Mouse (Mus musculus) myocyte (in vitro differentiated cells): Measurements from ENCODE around the gene Gm17416. TPM values are rescaled to one million over a fixed set of nuclear protein-coding genes. Genes with fewer than 3 reads are reported as not detected.

Experiments used
- H3K27me3 ChIP-seq: one replicate; pipeline ENCODE4 v1.6.1; 2011; ENCODE audit not compliant: control insufficient read depth, insufficient read depth, insufficient read length
- H3K36me3 ChIP-seq: one replicate; pipeline ENCODE4 v1.6.1; 2011; ENCODE audit not compliant: control insufficient read depth, insufficient read depth
- H3K4me2 ChIP-seq: one replicate; pipeline ENCODE4 v1.6.1; 2011; ENCODE audit warnings: low read depth, control low read depth
- H3K4me3 ChIP-seq: one replicate; pipeline ENCODE4 v1.5.1; 2011; ENCODE audit warnings: mild to moderate bottlenecking, control low read depth, moderate library complexity
- H3K79me2 ChIP-seq: one replicate; pipeline ENCODE4 v1.6.1; 2011; ENCODE audit not compliant: control insufficient read depth, insufficient read depth
- H3ac ChIP-seq: one replicate; pipeline ENCODE4 v1.6.1; 2011; ENCODE audit not compliant: control insufficient read depth, insufficient read length
- CEBPB ChIP-seq: IDR thresholded peaks from 2 replicates; pipeline ENCODE4 v1.6.1; 2011; ENCODE audit warnings: mild to moderate bottlenecking, moderate library complexity; ENCODE audit not compliant: poor library complexity, insufficient read depth, severe bottlenecking
- E2F4 ChIP-seq: IDR thresholded peaks from one replicate; pipeline ENCODE4 v1.6.1; 2011; ENCODE audit warnings: mild to moderate bottlenecking, control low read depth, moderate library complexity; ENCODE audit not compliant: insufficient read depth
- MAX ChIP-seq: IDR thresholded peaks from one replicate; pipeline ENCODE4 v1.6.1; 2011; ENCODE audit warnings: low read depth, mild to moderate bottlenecking, control low read depth
- MYOD1 ChIP-seq, 3 experiments: IDR thresholded peaks; one replicate each; pipeline ENCODE4 v1.6.1; 2011; ENCODE audit warnings: control low read depth in 2 of 3, low read depth in 2 of 3, mild to moderate bottlenecking in 2 of 3, moderate library complexity in 1 of 3; ENCODE audit not compliant: insufficient read length in 2 of 3, control insufficient read depth in 1 of 3
- MYOG ChIP-seq, 3 experiments: IDR thresholded peaks; one replicate each; pipeline ENCODE4 v1.6.1; 2011; ENCODE audit warnings: control low read depth in 2 of 3, low read depth in 2 of 3, mild to moderate bottlenecking in 2 of 3; ENCODE audit not compliant: insufficient read length in 2 of 3, control insufficient read depth in 1 of 3, insufficient read depth in 1 of 3
- POLR2A ChIP-seq: IDR thresholded peaks from one replicate; pipeline ENCODE4 v1.6.1; 2011; ENCODE audit warnings: low read depth, mild to moderate bottlenecking, control low read depth, moderate library complexity; ENCODE audit not compliant: insufficient read length
- POLR2AphosphoS2 ChIP-seq: IDR thresholded peaks from one replicate; pipeline ENCODE4 v1.6.1; 2011; ENCODE audit warnings: low read depth, control low read depth; ENCODE audit not compliant: insufficient read length
- REST ChIP-seq: IDR thresholded peaks from one replicate; pipeline ENCODE4 v1.6.1; 2011; ENCODE audit warnings: mild to moderate bottlenecking, control low read depth, moderate library complexity; ENCODE audit not compliant: insufficient read depth, insufficient read length
- SRF ChIP-seq: IDR thresholded peaks from one replicate; pipeline ENCODE4 v1.6.1; 2011; ENCODE audit warnings: low read depth; ENCODE audit not compliant: control insufficient read depth, insufficient read length
- TCF12 ChIP-seq: IDR thresholded peaks from one replicate; pipeline ENCODE4 v1.6.1; 2011; ENCODE audit warnings: mild to moderate bottlenecking, control low read depth; ENCODE audit not compliant: poor library complexity, insufficient read depth, severe bottlenecking
- TCF3 ChIP-seq: IDR thresholded peaks from one replicate; pipeline ENCODE4 v1.6.1; 2011; ENCODE audit warnings: low read depth, control low read depth; ENCODE audit not compliant: insufficient read length
- USF1 ChIP-seq: IDR thresholded peaks from one replicate; pipeline ENCODE4 v1.6.1; 2011; ENCODE audit warnings: low read depth, mild to moderate bottlenecking, control low read depth, moderate library complexity
- polyA plus RNA-seq: library from polyadenylated mRNA; unstranded; fragments of >200 nt; fragmentation: generic; extraction: Trizol; gene quantifications from one replicate; pipeline ENCODE4 v1.2.1, GENCODE M21; 2012; ENCODE audit warnings: missing spikeins

The Gm17416 gene
- polyA plus RNA-seq, 1 experiment: not detected

- Histone ChIP-seq H3K4me2 (no peak within 1 kb of the TSS), H3K79me2 (no peaks in the 10 kb centered on the region)
- no peak for TF ChIP-seq POLR2A
- no peak for TF ChIP-seq SRF
- no peak for TF ChIP-seq MYOD1 (IDR thresholded peaks at IDR 0.05; ENCODE audit: control insufficient read depth in 1 of 3, insufficient read length in 2 of 3, low read depth in 2 of 3)
- no peak for TF ChIP-seq REST
- TF ChIP-seq TCF12: no peak
- TF ChIP-seq MYOG (IDR thresholded peaks at IDR 0.05; ENCODE audit: control insufficient read depth in 1 of 3, insufficient read depth in 1 of 3, insufficient read length in 2 of 3, low read depth in 2 of 3): no peak
- no peak for TF ChIP-seq TCF3
- no peak for TF ChIP-seq POLR2AphosphoS2
- no peak for TF ChIP-seq E2F4
- TF ChIP-seq USF1: no peak
- TF ChIP-seq CEBPB: no peak
- no peak for TF ChIP-seq MAX
Observed at GRCm38 (mm10) chr2:152599299-152599698, 30.2 kb downstream of the Gm17416 start, which contains the start of gene Defb45. Gene Defb45 (minus strand): TSS chr2:152599399.

GRCm38 (mm10) chr2:152600076-152600475 is 30.9 kb downstream of the Gm17416 start:
- no peak overlapping the region for H3K4me2 ChIP-seq
- H3K27me3 ChIP-seq: no peaks in the 10 kb centered on the region
- no peak overlapping the region for H3ac ChIP-seq
- TF ChIP-seq POLR2AphosphoS2 (no peak), TCF12 (no peak), TCF3 (no peak), MYOD1 (IDR thresholded peaks at IDR 0.05; ENCODE audit: control insufficient read depth in 1 of 3, insufficient read length in 2 of 3, low read depth in 2 of 3) (no peak), POLR2A (no peak), MAX (no peak), REST (no peak), E2F4 (no peak), MYOG (IDR thresholded peaks at IDR 0.05; ENCODE audit: control insufficient read depth in 1 of 3, insufficient read depth in 1 of 3, insufficient read length in 2 of 3, low read depth in 2 of 3) (no peak), SRF (no peak), CEBPB (no peak), USF1 (no peak)
- no peaks in the 10 kb centered on the region for H3K79me2 ChIP-seq
- no peak overlapping the region for H3K4me3 ChIP-seq
- H3K36me3 ChIP-seq: no peaks in the 10 kb centered on the region

More at GRCm38 (mm10) chr2:152599299-152599698, 30.2 kb downstream of the Gm17416 start, which contains the start of gene Defb45:
- H3ac ChIP-seq: no peak within 1 kb of the TSS
- H3K27me3 ChIP-seq: no peaks in the 10 kb centered on the region
- H3K4me3 ChIP-seq: no peak within 1 kb of the TSS
- no peaks in the 10 kb centered on the region for H3K36me3 ChIP-seq

GRCm38 (mm10) chr2:152601275-152601960 is 32.3 kb downstream of the Gm17416 start:
- H3K27me3 ChIP-seq: no peaks in the 10 kb centered on the region
- no peak overlapping the region for H3K4me3 ChIP-seq
- H3K4me2 ChIP-seq: no peak overlapping the region
- no peak overlapping the region for H3ac ChIP-seq
- no peaks in the 10 kb centered on the region for H3K36me3 ChIP-seq
- H3K79me2 ChIP-seq: no peaks in the 10 kb centered on the region
- TF ChIP-seq MYOD1 (IDR thresholded peaks at IDR 0.05; ENCODE audit: control insufficient read depth in 1 of 3, insufficient read length in 2 of 3, low read depth in 2 of 3) (no peak), CEBPB (0 out of 2 replicates have a peak, but pooled peaks have one; percentile 61), REST (no peak), TCF3 (no peak), MAX (no peak), MYOG (IDR thresholded peaks at IDR 0.05; ENCODE audit: control insufficient read depth in 1 of 3, insufficient read depth in 1 of 3, insufficient read length in 2 of 3, low read depth in 2 of 3) (no peak), SRF (no peak), TCF12 (no peak)

- no peak within 1 kb of the TSS for H3K4me3 ChIP-seq
- no peaks in the 10 kb centered on the region for H3K79me2 ChIP-seq
- TF ChIP-seq MAX (no peak), REST (no peak), USF1 (no peak), MYOG (IDR thresholded peaks at IDR 0.05; ENCODE audit: control insufficient read depth in 1 of 3, insufficient read depth in 1 of 3, insufficient read length in 2 of 3, low read depth in 2 of 3) (no peak), POLR2A (no peak), SRF (no peak), MYOD1 (IDR thresholded peaks at IDR 0.05; ENCODE audit: control insufficient read depth in 1 of 3, insufficient read length in 2 of 3, low read depth in 2 of 3) (no peak), E2F4 (no peak), TCF3 (no peak), TCF12 (no peak), POLR2AphosphoS2 (no peak), CEBPB (no peak)
Observed at GRCm38 (mm10) chr2:152604057-152604456, 34.9 kb downstream of the Gm17416 start, which contains the start of gene Defb36. Gene Defb36 (plus strand): TSS chr2:152604327.

More at GRCm38 (mm10) chr2:152604057-152604456, 34.9 kb downstream of the Gm17416 start, which contains the start of gene Defb36:
- Histone ChIP-seq H3K36me3 (no peaks in the 10 kb centered on the region), H3K27me3 (no peaks in the 10 kb centered on the region), H3K4me2 (no peak within 1 kb of the TSS), H3ac (no peak within 1 kb of the TSS)
